Mouse (Mus musculus) stomach, embryonic 14.5 days (tissue): ENCODE results near the gene Psrc1. TPM values are rescaled to one million over a fixed set of nuclear protein-coding genes. Genes with fewer than 3 reads are reported as not detected.

Experiments
- ATAC-seq: fragments of 200-750 bp; cut with Nextera tagmentation; 2 replicates; pipeline ENCODE4 v1.8.0; 2017; ENCODE audit warnings: low read depth, moderate TSS enrichment; ENCODE audit not compliant: insufficient number of reproducible peaks, insufficient read depth, low FRiP score
- H3K27ac ChIP-seq: fragments of 300-500 bp; sonication (generic); 2 replicates; pipeline ENCODE4 v1.5.1; 2014; ENCODE audit warnings: mild to moderate bottlenecking, low read length, moderate library complexity, mixed read lengths
- H3K27me3 ChIP-seq: fragments of 300-500 bp; sonication (generic); 2 replicates; pipeline ENCODE4 v1.6.1; 2014; ENCODE audit warnings: low read length, control low read depth, mixed read lengths; ENCODE audit not compliant: control insufficient read depth, insufficient read depth
- H3K36me3 ChIP-seq: fragments of 300-500 bp; sonication (generic); 2 replicates; pipeline ENCODE4 v1.6.1; 2014; ENCODE audit warnings: mild to moderate bottlenecking, control low read depth, low read length, moderate library complexity, mixed read lengths; ENCODE audit not compliant: control insufficient read depth, insufficient read depth
- H3K4me1 ChIP-seq: fragments of 300-500 bp; sonication (generic); 2 replicates; pipeline ENCODE4 v1.6.1; 2014; ENCODE audit warnings: low read length, control low read depth, mixed read lengths; ENCODE audit not compliant: control insufficient read depth, insufficient read depth
- H3K4me2 ChIP-seq: fragments of 300-500 bp; sonication (generic); replicated peaks from 2 replicates; pipeline ENCODE4 v1.6.1; 2014; ENCODE audit warnings: low read depth, low read length, control low read depth
- H3K4me3 ChIP-seq: fragments of 300-500 bp; sonication (generic); 2 replicates; pipeline ENCODE4 v1.5.1; 2014; ENCODE audit warnings: low read depth, low read length, control low read depth
- H3K9ac ChIP-seq: fragments of 300-500 bp; sonication (generic); replicated peaks from 2 replicates; pipeline ENCODE4 v1.6.1; 2014; ENCODE audit warnings: low read depth, mild to moderate bottlenecking, control low read depth, low read length, moderate library complexity, mixed read lengths
- H3K9me3 ChIP-seq: fragments of 300-500 bp; sonication (generic); 2 replicates; pipeline ENCODE4 v1.6.1; 2016; ENCODE audit warnings: low read depth, low read length, control low read depth; ENCODE audit not compliant: control insufficient read depth
- WGBS: fragments of 180-500 bp; shearing (Covaris S2); extraction: QIAGEN DNeasy Blood & Tissue Kit; methylation state at CpG from one replicate; pipeline ENCODE4 v1.1.7; 2014; 5-methylcytosine and 5-hydroxymethylcytosine counted together
- polyA plus RNA-seq: library from polyadenylated mRNA; unstranded; fragments of >200 nt; fragmentation: Nextera tagmentation; extraction: Ambion mirVana; gene quantifications from 2 replicates; pipeline ENCODE4 v1.2.1, GENCODE M21; 2014

The Psrc1 gene
- polyA plus RNA-seq, 1 experiment from 2014 or later, result 44.4 TPM

DNA sequence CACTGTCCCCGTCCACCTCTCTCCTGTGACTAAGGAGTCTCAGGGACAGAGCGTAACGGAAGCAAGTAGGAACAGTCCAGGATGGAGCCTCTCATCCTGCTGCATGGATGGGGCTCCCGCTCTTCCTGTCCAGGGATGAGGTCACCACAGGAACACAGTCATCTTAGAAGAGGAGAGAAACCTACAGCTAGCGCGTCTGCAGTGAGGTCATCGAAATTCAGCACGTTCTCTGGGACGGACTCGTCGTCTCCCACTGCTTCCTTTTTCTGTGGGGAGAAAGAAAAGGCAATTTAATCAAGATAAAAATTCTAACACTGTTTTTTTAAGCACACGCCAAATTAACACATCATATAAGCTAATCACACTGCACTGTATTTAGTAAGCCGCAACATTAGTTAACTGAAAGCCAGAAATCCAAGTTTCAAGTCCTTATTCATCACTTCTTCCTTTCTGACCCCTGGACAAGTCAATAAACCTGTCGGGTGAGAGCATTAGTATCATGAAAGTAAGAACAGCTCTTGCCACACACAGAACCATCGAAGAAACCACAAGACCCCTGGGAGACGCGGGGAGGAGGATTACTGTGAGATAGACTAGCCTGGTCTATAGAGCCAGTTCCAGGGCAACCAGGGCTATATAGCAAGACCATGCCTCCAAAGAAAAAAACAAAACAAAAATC, 52.2 kb downstream of the Psrc1 start:
- Histone ChIP-seq H3K4me2 (no peak overlapping the region), H3K9me3 (no peaks in the 10 kb centered on the region), H3K27ac (no peak overlapping the region), H3K36me3 (peaks cover 53% of the 10 kb centered on the region), H3K4me3 (no peak overlapping the region), H3K4me1 (no peaks in the 10 kb centered on the region), H3K27me3 (no peaks in the 10 kb centered on the region), H3K9ac (no peak overlapping the region)
- ATAC-seq, result no peak
- 84% methylated on average over 17 of the region's 17 CpGs for WGBS

- 83% methylated on average over 7 of the region's 7 CpGs for WGBS
- no peak overlapping the region for H3K4me3 ChIP-seq
- no peaks in the 10 kb centered on the region for H3K27me3 ChIP-seq
- H3K9ac ChIP-seq, result no peak overlapping the region
- H3K4me2 ChIP-seq, result no peak overlapping the region
- no peaks in the 10 kb centered on the region for H3K4me1 ChIP-seq
- no peaks in the 10 kb centered on the region for H3K9me3 ChIP-seq
- no peak overlapping the region for H3K27ac ChIP-seq
- peaks cover 48% of the 10 kb centered on the region for H3K36me3 ChIP-seq
- no peak for ATAC-seq
These were observed 52.7 kb downstream of the Psrc1 start for GRCm38 (mm10) chr3:108436380-108436714.

Other genes with a start within 250 kb of the Psrc1 start
- 154 and 170 TPM in 2 replicates for gene Gnai3, start 237.7 kb upstream of the Psrc1 start, polyA plus RNA-seq
- gene Gpr61, start 229.0 kb upstream of the Psrc1 start, polyA plus RNA-seq, result 0.07 and 0.26 TPM in 2 replicates
- 2.4 and 3.2 TPM in 2 replicates for gene Amigo1, start 197.5 kb upstream of the Psrc1 start, polyA plus RNA-seq
- gene Cyb561d1, start 182.6 kb upstream of the Psrc1 start, polyA plus RNA-seq, result 2.7 and 2.8 TPM in 2 replicates
- gene Atxn7l2, start 172.9 kb upstream of the Psrc1 start, polyA plus RNA-seq, result 16.8 and 19.9 TPM in 2 replicates
- 0.24 and 0.30 TPM in 2 replicates for gene Sypl2, start 157.2 kb upstream of the Psrc1 start, polyA plus RNA-seq
- gene Psma5, start 126.9 kb upstream of the Psrc1 start, polyA plus RNA-seq, result 280 and 294 TPM in 2 replicates
- 12.3 and 12.9 TPM in 2 replicates for gene Sort1, start 99.8 kb upstream of the Psrc1 start, polyA plus RNA-seq
- not detected in 2 replicates for gene Mybphl, start 18.9 kb upstream of the Psrc1 start, polyA plus RNA-seq
- 20.6 and 21.9 TPM in 2 replicates for gene Celsr2, start 31.7 kb downstream of the Psrc1 start, polyA plus RNA-seq
- 115 and 129 TPM in 2 replicates for gene Sars, start 61.4 kb downstream of the Psrc1 start, polyA plus RNA-seq
- 0.42 and 0.65 TPM in 2 replicates for gene 1700013F07Rik, start 150.3 kb downstream of the Psrc1 start, polyA plus RNA-seq
- gene 5330417C22Rik, start 152.7 kb downstream of the Psrc1 start, polyA plus RNA-seq, result 7.4 and 15.0 TPM in 2 replicates
- gene Tmem167b, start 178.6 kb downstream of the Psrc1 start, polyA plus RNA-seq, result 41.1 and 46.0 TPM in 2 replicates
- 44.5 and 46.8 TPM in 2 replicates for gene Taf13, start 187.9 kb downstream of the Psrc1 start, polyA plus RNA-seq
- 14.0 and 15.3 TPM in 2 replicates for gene Wdr47, start 207.4 kb downstream of the Psrc1 start, polyA plus RNA-seq